Mouse (Mus musculus): Measurements from ENCODE around the gene Lrch3. TPM values are rescaled to one million over a fixed set of nuclear protein-coding genes. Genes with fewer than 3 reads are reported as not detected.
"Not testable (repeated sequence)": the region's sequence is repeated elsewhere in the genome, so short reads cannot be mapped to it uniquely, and the experiment has no call there.

The Lrch3 gene
- polyA plus RNA-seq, 1 experiment = 63.0 TPM

DNA sequence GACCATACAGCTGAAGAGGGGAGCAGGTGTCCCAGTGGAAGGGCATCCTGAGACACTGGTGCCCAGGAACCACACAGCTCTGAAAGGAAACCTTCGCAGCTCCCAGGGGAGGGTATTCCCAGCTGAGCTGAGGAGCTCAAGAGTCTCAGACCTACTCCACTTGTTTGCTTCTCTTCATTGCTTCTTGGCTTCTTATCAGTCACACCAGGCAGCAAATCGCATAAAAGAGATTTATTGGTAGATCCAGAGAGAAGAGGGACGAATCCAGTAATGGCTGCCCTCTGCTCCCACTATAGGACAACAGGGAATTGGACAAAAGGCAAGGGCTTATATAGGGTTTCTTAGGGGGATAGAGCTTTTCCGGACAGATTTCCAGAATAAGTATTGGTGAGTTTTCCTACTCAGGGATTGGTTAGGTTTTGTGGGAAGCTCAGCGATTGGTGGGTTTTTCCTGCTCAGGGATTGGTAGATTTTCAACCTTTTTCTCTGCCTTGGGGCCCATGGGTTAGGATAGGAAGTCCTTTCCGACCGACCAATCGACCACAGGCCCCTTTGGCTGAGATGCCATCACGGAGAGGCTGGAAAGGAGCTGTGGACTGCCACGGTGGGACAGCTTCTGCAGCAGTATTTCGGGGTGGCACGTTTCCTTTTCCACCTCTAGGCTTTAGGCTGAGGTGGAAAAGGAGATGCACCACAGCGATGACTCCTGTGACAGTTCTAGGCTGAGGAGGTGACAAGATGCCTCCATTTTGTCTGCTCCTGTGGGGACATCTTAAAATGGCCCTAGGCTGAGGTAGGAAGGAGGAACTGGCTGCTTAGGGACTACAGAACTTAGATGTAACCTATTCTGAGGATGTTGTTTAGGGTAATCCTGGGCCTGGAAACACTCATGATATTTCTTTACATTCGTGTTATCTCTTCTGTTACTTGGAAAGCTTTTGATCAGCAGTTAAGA, 34.7 kb upstream of the Lrch3 start:
- TF ChIP-seq POLR2A (IDR thresholded peaks at IDR 0.05; ENCODE audit: borderline replicate concordance, extremely low read depth, insufficient read depth, insufficient read length, poor library complexity, severe bottlenecking) (no peak), CTCF (IDR thresholded peaks at IDR 0.05; ENCODE audit: borderline replicate concordance, extremely low read depth, insufficient read depth, insufficient read length) (no peak)

DNA sequence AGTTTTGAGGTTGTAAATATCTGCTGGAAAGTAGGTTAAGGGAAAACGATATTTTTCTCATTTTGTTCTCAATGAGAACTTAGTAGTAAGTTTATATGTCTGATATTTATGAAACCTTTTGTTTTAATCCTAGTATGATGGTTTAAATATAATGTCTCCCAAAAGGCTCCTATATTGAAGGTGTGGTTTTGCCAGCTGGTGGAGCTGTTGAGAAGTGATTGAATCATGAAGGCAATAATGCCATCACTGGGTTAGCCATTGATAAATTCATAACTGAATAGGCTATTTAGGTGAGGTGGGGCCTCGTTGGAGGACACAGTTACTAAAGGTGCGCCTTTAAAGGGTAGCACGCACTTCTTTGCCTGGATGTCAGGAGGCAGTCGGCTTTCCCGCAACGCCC, 32.4 kb upstream of the Lrch3 start:
- no peak for TF ChIP-seq POLR2A (IDR thresholded peaks at IDR 0.05; ENCODE audit: borderline replicate concordance, extremely low read depth, insufficient read depth, insufficient read length, poor library complexity, severe bottlenecking)
- no peak for TF ChIP-seq CTCF (IDR thresholded peaks at IDR 0.05; ENCODE audit: borderline replicate concordance, extremely low read depth, insufficient read depth, insufficient read length)
- DNase-seq (ENCODE audit: low read depth) = no peak

More for the DNA sequence above, 34.7 kb upstream of the Lrch3 start:
- peak; percentile 8 for DNase-seq (ENCODE audit: low read depth)

DNA sequence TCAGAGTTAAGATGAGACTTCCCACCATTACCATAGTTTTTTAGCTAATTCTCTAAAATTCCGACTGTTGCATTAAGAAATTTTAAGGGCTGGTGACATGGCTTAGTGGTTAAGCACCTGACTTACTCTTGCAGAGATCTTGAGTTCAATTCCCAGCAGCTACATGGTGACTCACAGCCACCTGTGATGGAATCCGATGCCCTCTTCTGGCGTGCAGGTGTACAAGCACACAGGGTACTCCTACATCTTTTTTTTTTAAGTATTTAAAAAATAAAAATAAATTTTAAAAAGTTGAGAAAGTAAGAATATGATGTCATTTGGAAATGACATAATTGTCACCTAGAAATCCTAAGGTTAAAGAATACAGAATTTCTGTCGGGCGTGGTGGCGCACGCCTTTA, 25.9 kb upstream of the Lrch3 start:
- TF ChIP-seq CTCF (IDR thresholded peaks at IDR 0.05; ENCODE audit: borderline replicate concordance, extremely low read depth, insufficient read depth, insufficient read length) = peak; percentile 33; the same call in 1 of the 2 replicates
- no peak for TF ChIP-seq POLR2A (IDR thresholded peaks at IDR 0.05; ENCODE audit: borderline replicate concordance, extremely low read depth, insufficient read depth, insufficient read length, poor library complexity, severe bottlenecking)
- DNase-seq (ENCODE audit: low read depth) = no peak

DNA sequence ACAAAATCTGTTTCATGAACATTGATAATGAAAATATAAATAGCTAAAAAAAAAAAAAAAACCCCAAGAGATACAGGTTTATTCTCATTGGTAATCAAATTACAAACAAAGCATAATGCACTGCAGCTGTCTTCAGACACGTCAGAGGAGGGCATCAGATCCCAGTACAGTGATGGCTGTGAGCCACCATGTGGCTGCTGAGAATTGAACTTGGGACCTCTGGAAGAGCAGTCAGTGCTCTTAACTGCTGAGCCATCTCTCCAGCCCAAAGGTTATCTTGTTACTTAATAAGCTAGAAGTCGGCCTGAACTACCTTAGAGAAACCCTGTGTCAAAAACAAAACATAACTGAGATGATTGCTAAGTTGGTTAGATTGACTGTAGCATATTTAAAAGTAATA, 24.0 kb upstream of the Lrch3 start:
- no peak for DNase-seq (ENCODE audit: low read depth)
- no peak for TF ChIP-seq CTCF (IDR thresholded peaks at IDR 0.05; ENCODE audit: borderline replicate concordance, extremely low read depth, insufficient read depth, insufficient read length)
- no peak for TF ChIP-seq POLR2A (IDR thresholded peaks at IDR 0.05; ENCODE audit: borderline replicate concordance, extremely low read depth, insufficient read depth, insufficient read length, poor library complexity, severe bottlenecking)

DNA sequence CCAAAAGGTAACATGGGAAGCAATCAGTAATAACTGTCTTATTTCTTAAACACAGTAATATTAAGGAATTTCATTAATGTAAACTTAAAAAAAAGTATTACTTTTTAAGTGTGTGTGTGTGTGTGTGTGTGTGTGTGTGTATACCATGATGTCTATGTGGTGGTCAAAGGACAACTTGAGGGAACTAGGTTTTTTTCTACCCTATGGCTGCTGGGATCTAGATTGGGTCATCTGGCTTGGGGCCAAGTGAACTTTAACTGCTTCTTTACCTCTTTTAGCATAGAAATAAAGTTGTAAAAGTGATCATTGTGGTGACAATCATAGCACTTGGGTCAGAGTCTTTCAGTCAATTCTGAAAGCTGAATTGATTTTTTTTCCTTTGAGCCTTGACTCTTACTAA, 17.8 kb upstream of the Lrch3 start:
- no peak for DNase-seq (ENCODE audit: low read depth)
- TF ChIP-seq CTCF (IDR thresholded peaks at IDR 0.05; ENCODE audit: borderline replicate concordance, extremely low read depth, insufficient read depth, insufficient read length) (no peak), POLR2A (IDR thresholded peaks at IDR 0.05; ENCODE audit: borderline replicate concordance, extremely low read depth, insufficient read depth, insufficient read length, poor library complexity, severe bottlenecking) (no peak)

DNA sequence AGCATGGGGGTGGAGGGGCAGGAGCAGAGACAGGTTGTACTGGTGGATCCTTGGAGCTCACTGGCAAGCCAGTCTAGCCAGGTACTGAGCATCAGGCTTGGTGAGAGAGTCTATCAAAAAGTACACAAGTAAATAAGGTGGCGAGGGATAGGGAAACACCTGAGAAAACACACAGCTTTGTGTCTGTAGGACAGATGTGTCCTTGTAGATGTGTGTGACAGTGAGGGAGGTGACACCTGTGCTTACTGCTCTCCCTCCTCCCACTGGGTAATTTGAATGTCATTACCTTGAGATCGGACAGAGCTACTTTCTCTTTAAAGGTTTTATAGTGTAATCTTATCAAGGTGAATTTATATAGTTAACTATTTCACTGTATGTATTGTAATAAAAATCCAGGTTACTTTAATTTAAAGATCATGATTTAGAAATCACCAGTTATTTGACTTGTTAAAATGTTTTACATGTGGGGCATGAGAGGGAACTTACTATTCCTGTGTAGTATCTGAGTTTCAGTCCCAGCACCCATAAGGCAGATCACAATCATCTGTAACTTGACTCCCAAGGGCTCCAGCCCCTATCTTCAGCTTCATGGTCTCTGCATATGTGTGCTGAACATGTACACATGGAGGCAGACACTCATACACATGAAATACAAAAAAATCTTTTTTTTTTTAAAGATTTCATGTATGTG, 12.4 kb upstream of the Lrch3 start:
- no peak for TF ChIP-seq POLR2A (IDR thresholded peaks at IDR 0.05; ENCODE audit: borderline replicate concordance, extremely low read depth, insufficient read depth, insufficient read length, poor library complexity, severe bottlenecking)
- TF ChIP-seq CTCF (IDR thresholded peaks at IDR 0.05; ENCODE audit: borderline replicate concordance, extremely low read depth, insufficient read depth, insufficient read length) = no peak
- DNase-seq (ENCODE audit: low read depth) = no peak

DNA sequence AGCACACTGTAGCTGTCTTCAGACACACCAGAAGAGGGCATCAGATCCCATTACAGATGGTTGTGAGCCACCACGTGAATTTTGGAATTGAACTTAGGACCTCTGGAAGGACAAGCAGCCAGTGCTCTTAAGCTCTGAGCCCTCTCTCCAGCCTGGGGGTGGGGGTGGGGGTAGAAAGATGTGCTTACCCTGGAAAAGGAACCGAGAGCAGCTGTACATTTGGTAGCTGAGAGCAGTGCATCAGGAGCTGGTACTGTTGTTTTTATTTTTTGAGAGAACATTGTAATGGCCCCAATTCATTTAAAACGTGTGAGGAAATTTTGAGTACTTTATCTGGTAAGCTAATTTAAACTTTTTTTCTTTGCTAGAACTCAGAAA, 11.9 kb upstream of the Lrch3 start:
- TF ChIP-seq CTCF (IDR thresholded peaks at IDR 0.05; ENCODE audit: borderline replicate concordance, extremely low read depth, insufficient read depth, insufficient read length) (no peak), POLR2A (IDR thresholded peaks at IDR 0.05; ENCODE audit: borderline replicate concordance, extremely low read depth, insufficient read depth, insufficient read length, poor library complexity, severe bottlenecking) (no peak)

DNA sequence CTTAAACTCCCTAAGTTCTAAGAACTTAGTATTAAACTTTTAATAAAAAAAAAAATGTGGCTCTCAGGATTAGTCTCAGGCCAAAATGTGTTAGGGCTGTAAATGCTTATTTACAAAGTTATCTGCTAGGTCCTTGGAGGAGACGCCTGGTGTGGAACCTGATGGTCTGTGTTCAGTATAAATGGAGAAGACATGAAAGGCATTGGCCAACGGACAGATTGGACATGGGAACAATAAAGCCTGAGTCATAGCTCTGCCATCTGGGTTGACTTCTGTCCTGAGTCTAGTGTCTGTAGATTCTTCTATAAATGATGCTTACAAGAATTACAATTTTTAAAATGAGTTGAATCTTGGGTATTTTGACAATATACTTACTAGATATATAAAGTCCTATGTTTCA, 7.7 kb upstream of the Lrch3 start:
- TF ChIP-seq CTCF (IDR thresholded peaks at IDR 0.05; ENCODE audit: borderline replicate concordance, extremely low read depth, insufficient read depth, insufficient read length) = no peak
- no peak for TF ChIP-seq POLR2A (IDR thresholded peaks at IDR 0.05; ENCODE audit: borderline replicate concordance, extremely low read depth, insufficient read depth, insufficient read length, poor library complexity, severe bottlenecking)
- DNase-seq (ENCODE audit: low read depth) = no peak

More for the DNA sequence above, 11.9 kb upstream of the Lrch3 start:
- no peak for DNase-seq (ENCODE audit: low read depth)

DNA sequence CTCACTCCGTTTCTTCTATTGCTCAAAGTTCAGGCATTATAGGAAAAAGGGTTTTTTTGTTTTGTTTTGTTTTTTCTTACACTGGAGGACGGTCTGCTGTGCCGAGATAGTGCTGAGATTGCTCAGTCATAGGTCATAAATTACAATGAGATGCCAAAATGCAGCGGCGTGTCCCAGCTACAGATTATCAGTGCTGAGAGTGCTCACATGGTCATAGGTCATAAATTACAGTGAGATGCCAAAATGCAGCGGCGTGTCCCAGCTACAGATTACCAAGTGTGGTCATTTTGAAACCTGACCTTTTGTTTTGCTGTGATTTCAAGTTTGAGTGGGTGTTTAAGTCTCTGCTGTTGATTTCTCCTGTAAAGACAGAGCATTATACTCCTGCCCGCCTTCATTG, 7.2 kb upstream of the Lrch3 start:
- TF ChIP-seq POLR2A (IDR thresholded peaks at IDR 0.05; ENCODE audit: borderline replicate concordance, extremely low read depth, insufficient read depth, insufficient read length, poor library complexity, severe bottlenecking) (no peak), CTCF (IDR thresholded peaks at IDR 0.05; ENCODE audit: borderline replicate concordance, extremely low read depth, insufficient read depth, insufficient read length) (no peak)
- DNase-seq (ENCODE audit: low read depth) = no peak

DNA sequence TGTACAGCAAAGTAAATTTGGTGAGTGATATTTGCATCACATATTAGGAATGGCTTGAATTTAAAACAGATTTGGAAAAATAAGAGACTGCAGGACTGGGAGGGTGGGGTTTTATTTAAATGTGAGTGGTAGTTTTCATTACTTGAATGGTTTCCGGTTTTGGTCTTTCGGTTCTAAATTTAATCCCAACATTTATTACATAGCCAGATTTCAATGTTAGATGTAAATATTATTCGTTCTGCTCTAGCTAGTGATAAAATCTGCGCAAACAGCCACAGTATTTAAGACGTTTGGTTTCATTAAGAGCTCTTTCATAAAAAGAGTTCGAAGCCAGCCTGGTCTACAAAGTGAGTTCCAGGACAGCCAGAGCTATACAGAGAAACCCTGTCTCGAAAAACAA, 688 bp upstream of the Lrch3 start:
- no peak for TF ChIP-seq POLR2A (IDR thresholded peaks at IDR 0.05; ENCODE audit: borderline replicate concordance, extremely low read depth, insufficient read depth, insufficient read length, poor library complexity, severe bottlenecking)
- TF ChIP-seq CTCF (IDR thresholded peaks at IDR 0.05; ENCODE audit: borderline replicate concordance, extremely low read depth, insufficient read depth, insufficient read length) = no peak
- no peak for DNase-seq (ENCODE audit: low read depth)

DNA sequence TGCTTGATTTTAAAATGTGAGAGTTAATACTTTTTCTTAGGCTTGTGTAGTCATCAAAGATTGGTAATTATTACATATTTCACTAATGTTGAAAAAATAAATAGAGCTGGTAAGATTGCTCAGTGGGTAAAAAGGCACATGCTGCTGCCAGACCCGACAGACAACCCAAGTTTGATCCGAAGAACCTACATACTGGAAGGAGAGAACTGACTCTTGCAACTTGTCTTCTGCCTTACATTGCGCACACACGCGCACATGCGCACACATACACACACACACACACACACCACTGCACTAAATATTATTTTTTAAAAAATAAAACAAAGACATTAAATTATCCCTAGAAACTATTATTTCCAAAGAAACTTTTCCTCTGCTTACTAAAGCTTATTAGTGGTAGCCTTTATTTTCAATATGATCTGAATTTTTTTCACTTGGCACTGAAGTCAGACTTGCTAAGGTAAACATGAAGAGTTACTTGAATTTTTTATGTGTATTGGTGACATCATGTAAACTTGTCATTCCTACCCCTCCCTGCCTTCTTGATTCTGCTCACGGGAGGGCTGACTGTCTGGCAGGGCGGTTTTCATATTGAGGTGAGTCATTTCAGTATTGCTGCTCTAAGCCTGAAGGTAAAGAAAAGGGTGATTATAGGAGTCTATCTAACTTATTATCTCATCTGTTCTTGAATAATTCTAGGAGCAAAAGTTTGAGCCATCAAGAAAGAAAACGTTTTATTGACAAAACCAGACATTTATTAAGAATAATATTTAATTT, 1.6 kb downstream of the Lrch3 start:
- TF ChIP-seq CTCF (IDR thresholded peaks at IDR 0.05; ENCODE audit: borderline replicate concordance, extremely low read depth, insufficient read depth, insufficient read length) (no peak), POLR2A (IDR thresholded peaks at IDR 0.05; ENCODE audit: borderline replicate concordance, extremely low read depth, insufficient read depth, insufficient read length, poor library complexity, severe bottlenecking) (no peak)
- no peak for DNase-seq (ENCODE audit: low read depth)

DNA sequence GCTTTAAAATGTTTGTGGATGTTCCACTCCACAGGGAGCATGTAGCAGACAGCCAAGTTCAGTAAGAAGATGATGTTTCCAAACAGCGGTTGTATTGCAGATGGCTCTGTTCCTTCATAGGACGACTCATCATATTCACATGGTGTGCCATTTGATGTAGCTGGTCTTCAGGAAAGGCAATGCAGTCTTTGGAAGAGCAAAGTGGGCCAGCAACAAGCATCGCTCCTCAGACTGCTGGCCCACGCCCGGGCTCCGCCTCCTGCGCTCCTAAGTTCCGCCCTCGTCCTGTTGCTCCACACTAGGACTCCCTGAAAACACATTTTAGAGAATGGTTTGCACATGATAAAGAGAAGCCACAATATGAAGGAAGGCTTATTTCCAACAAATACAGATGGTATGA, 12.7 kb downstream of the Lrch3 start:
- DNase-seq (ENCODE audit: low read depth) = not testable (repeated sequence)
